ENCODE assay signal across 8 mouse cellular contexts in the genomic region with DNA sequence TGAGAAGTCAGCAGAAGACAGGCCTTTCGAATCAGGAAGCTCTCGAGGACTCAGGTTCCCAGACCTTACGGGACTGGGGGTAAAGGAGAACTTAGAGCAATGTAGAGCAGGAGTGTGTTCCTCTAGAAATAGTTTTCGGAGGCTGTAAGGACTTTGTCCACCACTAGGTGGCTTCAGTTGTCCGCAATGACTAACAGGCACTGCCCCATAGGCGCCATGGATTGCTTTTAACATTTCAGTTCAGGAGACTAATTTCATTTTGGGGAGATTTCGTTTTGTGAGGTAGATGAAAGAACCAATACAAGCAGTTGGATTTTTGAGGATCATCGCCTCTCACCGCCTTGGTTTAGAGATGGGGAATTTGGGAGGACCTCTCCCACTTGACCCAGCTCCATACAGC.
A peak's percentile ranks its signal among the peaks of the same experiment; 100 is the strongest.
DNase-seq lines count a peak whose midpoint lies in the region; ATAC-seq and TF ChIP-seq lines count a peak whose summit lies in the region.

No protein-coding gene starts in this region.

- ATAC-seq in forebrain, embryonic 13.5 days = 0 out of 2 replicates have a peak, but pooled peaks have one; percentile 63
- ATAC-seq in forebrain, embryonic 16.5 days = no peak

- no peak for TF ChIP-seq CTCF in thymus, adult 2 months (IDR thresholded peaks at IDR 0.05; ENCODE audit: borderline replicate concordance, control insufficient read depth, extremely low read depth, insufficient read depth, low read length, poor library complexity)
- peak; percentile 70 for TF ChIP-seq CTCF in lung, adult 2 months (IDR thresholded peaks at IDR 0.05; ENCODE audit: insufficient read depth, low read length)

- no peaks in the 10 kb centered on the region for H3K9me3 ChIP-seq in forebrain, embryonic 13.5 days (replicated peaks)
- H3K9me3 ChIP-seq in forebrain, embryonic 16.5 days (ENCODE audit: control insufficient read depth, low read length) = no peaks in the 10 kb centered on the region

- no peaks in the 10 kb centered on the region for H3K36me3 ChIP-seq in forebrain, embryonic 13.5 days (ENCODE audit: poor library complexity, severe bottlenecking)
- no peaks in the 10 kb centered on the region for H3K36me3 ChIP-seq in forebrain, embryonic 16.5 days (ENCODE audit: control insufficient read depth, insufficient read depth)
- no peaks in the 10 kb centered on the region for H3K36me3 ChIP-seq in thymus, adult 2 months (ENCODE audit: control insufficient read depth, insufficient read depth, low read length)

- H3K4me3 ChIP-seq in forebrain, embryonic 13.5 days = no peak overlapping the region
- H3K4me3 ChIP-seq in forebrain, embryonic 16.5 days (replicated peaks; ENCODE audit: low read length) = no peak overlapping the region
- H3K4me3 ChIP-seq in thymus, adult 2 months (ENCODE audit: control insufficient read depth, insufficient read depth, low read length) = no peak overlapping the region
- H3K4me3 ChIP-seq in lung, adult 2 months (replicated peaks; ENCODE audit: extremely low read depth, low read depth, low read length) = no peak overlapping the region

- no peak overlapping the region for H3K27ac ChIP-seq in forebrain, embryonic 13.5 days
- H3K27ac ChIP-seq in forebrain, embryonic 16.5 days (ENCODE audit: low read length) = no peak overlapping the region
- no peak overlapping the region for H3K27ac ChIP-seq in thymus, adult 2 months (ENCODE audit: control insufficient read depth, insufficient read depth, low read length)

- no peaks in the 10 kb centered on the region for H3K4me1 ChIP-seq in forebrain, embryonic 13.5 days
- H3K4me1 ChIP-seq in forebrain, embryonic 16.5 days (replicated peaks; ENCODE audit: control insufficient read depth, insufficient read depth, low read length) = no peaks in the 10 kb centered on the region
- H3K4me1 ChIP-seq in thymus, adult 2 months (replicated peaks; ENCODE audit: control insufficient read depth, insufficient read depth, low read length) = no peaks in the 10 kb centered on the region
- H3K4me1 ChIP-seq in lung, adult 2 months (ENCODE audit: control insufficient read depth, insufficient read depth, low read length) = no peaks in the 10 kb centered on the region; the same call in 1 of the 2 replicates

- no peak for TF ChIP-seq POLR2A in thymus, adult 2 months (IDR thresholded peaks at IDR 0.05; ENCODE audit: control insufficient read depth, extremely low read depth, insufficient read depth, low read length, poor library complexity)
- no peak for TF ChIP-seq POLR2A in lung, adult 2 months (IDR thresholded peaks at IDR 0.05; ENCODE audit: borderline replicate concordance, extremely low read depth, low read depth, low read length)

- no peak overlapping the region for H3K4me2 ChIP-seq in forebrain, embryonic 13.5 days
- no peak overlapping the region for H3K4me2 ChIP-seq in forebrain, embryonic 16.5 days (ENCODE audit: low read length)

- no peaks in the 10 kb centered on the region for H3K27me3 ChIP-seq in forebrain, embryonic 13.5 days
- H3K27me3 ChIP-seq in forebrain, embryonic 16.5 days (replicated peaks; ENCODE audit: control insufficient read depth, insufficient read depth, low read length) = no peaks in the 10 kb centered on the region
- H3K27me3 ChIP-seq in thymus, adult 2 months (ENCODE audit: control insufficient read depth, insufficient read depth, low read length) = no peaks in the 10 kb centered on the region

- WGBS in forebrain, embryonic 13.5 days = 58% methylated on average over 9 of the region's 9 CpGs
- 54% methylated on average over 9 of the region's 9 CpGs for WGBS in forebrain, embryonic 16.5 days
- WGBS in thymus, adult 2 months = 47% methylated on average over 9 of the region's 9 CpGs
- WGBS in lung, adult 2 months = 53% methylated on average over 9 of the region's 9 CpGs

- peak; percentile 45 for DNase-seq in thymus, adult 2 months
- no peak for DNase-seq in thymus, adult 18-20 months
- peak; percentile 66 to 67 for DNase-seq in cerebellum, postnatal 14 days
- peak; percentile 22 for DNase-seq in hindlimb bud, embryonic 11.5 days (ENCODE audit: extremely low spot score, low read depth, low spot score)
- peak; percentile 10 for DNase-seq in lung, adult 2 months
- peak; percentile 11 for DNase-seq in right cerebral cortex, postnatal 25 days

- no peak overlapping the region for H3K9ac ChIP-seq in forebrain, embryonic 13.5 days
- H3K9ac ChIP-seq in forebrain, embryonic 16.5 days (replicated peaks; ENCODE audit: low read depth, low read length) = no peak overlapping the region

Comparison
In these comparisons a context has a peak if more than half of its experiments do, and no peak if none do; other contexts are left out.
1. DNase-seq: peak in thymus, adult 2 months (single experiment), cerebellum, postnatal 14 days (2 of 2), hindlimb bud, embryonic 11.5 days (single experiment), lung, adult 2 months (single experiment) and right cerebral cortex, postnatal 25 days (single experiment); none in thymus, adult 18-20 months (0 of 2).